Mouse (Mus musculus): ENCODE measurements around the gene Itpr1.

- TF ChIP-seq CTCF (IDR thresholded peaks at IDR 0.05; ENCODE audit: low read depth) (no peak), EP300 (optimal IDR thresholded peaks at IDR 0.05) (no peak)
Measured at GRCm38 (mm10) chr6:108325400-108325799, 112.5 kb downstream of the Itpr1 start.
